Mouse (Mus musculus) urinary bladder, adult 18-20 months (tissue): ENCODE measurements around the gene Inf2.

Experiments used
- DNase-seq, 2 experiments: peaks; one replicate each; pipeline ENCODE4 v3.0.0; 2022; ENCODE audit warnings: low spot score in 2 of 2, mixed read lengths in 2 of 2

Gene Inf2

GRCm38 (mm10) chr12:112594989-112595388, 6.4 kb downstream of the Inf2 start:
- DNase-seq, result no peak

- DNase-seq, result peak; percentile 58 to 76
These were observed 7.0 kb downstream of the Inf2 start for GRCm38 (mm10) chr12:112595626-112596025.

- DNase-seq, result no peak
These were observed 7.9 kb downstream of the Inf2 start for GRCm38 (mm10) chr12:112596454-112596853.

- DNase-seq, result no peak
These were observed 8.4 kb downstream of the Inf2 start for GRCm38 (mm10) chr12:112596891-112597500.

- no peak for DNase-seq
These were observed 9.0 kb downstream of the Inf2 start for GRCm38 (mm10) chr12:112597618-112598017.

- no peak for DNase-seq
These were observed 10.6 kb downstream of the Inf2 start for GRCm38 (mm10) chr12:112599198-112599597.

- no peak for DNase-seq
These were observed 11.5 kb downstream of the Inf2 start for GRCm38 (mm10) chr12:112599942-112600611.

- no peak for DNase-seq
These were observed 15.4 kb downstream of the Inf2 start for GRCm38 (mm10) chr12:112604022-112604421.

GRCm38 (mm10) chr12:112604709-112605649, 16.4 kb downstream of the Inf2 start:
- no peak for DNase-seq

GRCm38 (mm10) chr12:112605766-112606165, 17.2 kb downstream of the Inf2 start:
- peak; percentile 58 to 60 for DNase-seq

- DNase-seq, result no peak
These were observed 18.4 kb downstream of the Inf2 start for GRCm38 (mm10) chr12:112606998-112607397.

GRCm38 (mm10) chr12:112609031-112609430, 20.4 kb downstream of the Inf2 start:
- no peak for DNase-seq

GRCm38 (mm10) chr12:112616668-112617067, 28.1 kb downstream of the Inf2 start:
- no peak for DNase-seq

GRCm38 (mm10) chr12:112617184-112617583, 28.6 kb downstream of the Inf2 start:
- no peak for DNase-seq

GRCm38 (mm10) chr12:112617898-112618380, 29.4 kb downstream of the Inf2 start:
- no peak for DNase-seq

- DNase-seq, result no peak
These were observed 30.5 kb downstream of the Inf2 start for GRCm38 (mm10) chr12:112618981-112619685.

- DNase-seq, result peak in 1 of 2 experiments; percentile 52
These were observed 31.2 kb downstream of the Inf2 start, which contains the start of gene Adssl1 for GRCm38 (mm10) chr12:112619686-112620353. Gene Adssl1, plus strand, starts transcription at chr12:112620045.

- no peak for DNase-seq
These were observed 31.9 kb downstream of the Inf2 start for GRCm38 (mm10) chr12:112620354-112621061.

GRCm38 (mm10) chr12:112621900-112622299, 33.3 kb downstream of the Inf2 start:
- no peak for DNase-seq

GRCm38 (mm10) chr12:112623742-112624141, 35.2 kb downstream of the Inf2 start:
- DNase-seq, result peak in 1 of 2 experiments; percentile 47
